Mouse (Mus musculus) cortical plate, adult 2 months (tissue): Measurements from ENCODE around the gene 0610030E20Rik.

ENCODE experiments used
- CTCF ChIP-seq: fragments of 200-500 bp; IDR thresholded peaks from 2 replicates; pipeline ENCODE4 v1.5.1; 2011; ENCODE audit warnings: mild to moderate bottlenecking, control low read depth, low read length; ENCODE audit not compliant: insufficient read depth; ENCODE audit errors: extremely low read depth
- POLR2A ChIP-seq: fragments of 200-500 bp; IDR thresholded peaks from 2 replicates; pipeline ENCODE4 v1.6.1; 2011; ENCODE audit warnings: mild to moderate bottlenecking, low read length, control low read depth; ENCODE audit not compliant: insufficient read depth; ENCODE audit errors: extremely low read depth

GRCm38 (mm10) chr6:72358086-72358764, 11.1 kb downstream of the 0610030E20Rik start:
- peak; percentile 35; the same call in 1 of the 2 replicates for TF ChIP-seq POLR2A
- no peak for TF ChIP-seq CTCF
